Mouse (Mus musculus): ENCODE results near the gene Cyp26a1. TPM values are rescaled to one million over a fixed set of nuclear protein-coding genes. Genes with fewer than 3 reads are reported as not detected.

Cyp26a1 gene
- polyA plus RNA-seq, 1 experiment from 2014 or later, result 0.57 TPM

GRCm38 (mm10) chr19:37695146-37695545 lies 2.5 kb upstream of the Cyp26a1 start:
- no peak overlapping the region for H3K27ac ChIP-seq (ENCODE audit: low read depth, low read length)
- H3K4me2 ChIP-seq, result no peak overlapping the region
- ATAC-seq (replicated peaks; ENCODE audit: insufficient number of reproducible peaks, low FRiP score, low TSS enrichment), result no peak
- peaks cover 99% of the 10 kb centered on the region for H3K27me3 ChIP-seq (ENCODE audit: control insufficient read depth, insufficient read depth, low read length)
- H3K4me3 ChIP-seq (ENCODE audit: low read depth, low read length), result no peak overlapping the region
- H3K36me3 ChIP-seq (ENCODE audit: control insufficient read depth, insufficient read depth, low read length), result no peaks in the 10 kb centered on the region
- H3K9me3 ChIP-seq (replicated peaks; ENCODE audit: control insufficient read depth, low read length), result no peaks in the 10 kb centered on the region
- H3K9ac ChIP-seq (ENCODE audit: low read depth, low read length), result no peak overlapping the region
- H3K4me1 ChIP-seq (ENCODE audit: control insufficient read depth, insufficient read depth, low read length), result peaks cover 43% of the 10 kb centered on the region
- WGBS (ENCODE audit: insufficient replicate concordance), result 43% methylated on average over 13 of the region's 13 CpGs

GRCm38 (mm10) chr19:37695762-37696602 lies 1.6 kb upstream of the Cyp26a1 start:
- Histone ChIP-seq H3K27me3 (ENCODE audit: control insufficient read depth, insufficient read depth, low read length) (peaks cover 99% of the 10 kb centered on the region), H3K4me3 (ENCODE audit: low read depth, low read length) (peak overlapping the region; percentile 41), H3K27ac (ENCODE audit: low read depth, low read length) (no peak overlapping the region), H3K36me3 (ENCODE audit: control insufficient read depth, insufficient read depth, low read length) (no peaks in the 10 kb centered on the region), H3K9me3 (replicated peaks; ENCODE audit: control insufficient read depth, low read length) (no peaks in the 10 kb centered on the region), H3K4me1 (ENCODE audit: control insufficient read depth, insufficient read depth, low read length) (peaks cover 38% of the 10 kb centered on the region), H3K9ac (ENCODE audit: low read depth, low read length) (no peak overlapping the region), H3K4me2 (peak overlapping the region; percentile 47)
- ATAC-seq (replicated peaks; ENCODE audit: insufficient number of reproducible peaks, low FRiP score, low TSS enrichment), result no peak
- WGBS (ENCODE audit: insufficient replicate concordance), result 5% methylated on average over 42 of the region's 42 CpGs

- peaks cover 98% of the 10 kb centered on the region for H3K27me3 ChIP-seq (ENCODE audit: control insufficient read depth, insufficient read depth, low read length)
- H3K4me3 ChIP-seq (ENCODE audit: low read depth, low read length), result peak overlapping the region; percentile 41
- peaks cover 38% of the 10 kb centered on the region for H3K4me1 ChIP-seq (ENCODE audit: control insufficient read depth, insufficient read depth, low read length)
- no peaks in the 10 kb centered on the region for H3K9me3 ChIP-seq (replicated peaks; ENCODE audit: control insufficient read depth, low read length)
- no peak for ATAC-seq (replicated peaks; ENCODE audit: insufficient number of reproducible peaks, low FRiP score, low TSS enrichment)
- H3K36me3 ChIP-seq (ENCODE audit: control insufficient read depth, insufficient read depth, low read length), result no peaks in the 10 kb centered on the region
- 3% methylated on average over 22 of the region's 22 CpGs for WGBS (ENCODE audit: insufficient replicate concordance)
- no peak overlapping the region for H3K27ac ChIP-seq (ENCODE audit: low read depth, low read length)
- no peak overlapping the region for H3K9ac ChIP-seq (ENCODE audit: low read depth, low read length)
- peak overlapping the region; percentile 77 for H3K4me2 ChIP-seq
Measured at GRCm38 (mm10) chr19:37696603-37697334, 829 bp upstream of the Cyp26a1 start.

- H3K4me3 ChIP-seq (ENCODE audit: low read depth, low read length), result peak overlapping the region; percentile 41
- H3K27ac ChIP-seq (ENCODE audit: low read depth, low read length), result no peak overlapping the region
- WGBS (ENCODE audit: insufficient replicate concordance), result 0% methylated on average over 18 of the region's 18 CpGs
- H3K27me3 ChIP-seq (ENCODE audit: control insufficient read depth, insufficient read depth, low read length), result peaks cover 98% of the 10 kb centered on the region
- peak overlapping the region; percentile 77 for H3K4me2 ChIP-seq
- H3K36me3 ChIP-seq (ENCODE audit: control insufficient read depth, insufficient read depth, low read length), result no peaks in the 10 kb centered on the region
- H3K9me3 ChIP-seq (replicated peaks; ENCODE audit: control insufficient read depth, low read length), result no peaks in the 10 kb centered on the region
- H3K9ac ChIP-seq (ENCODE audit: low read depth, low read length), result no peak overlapping the region
- ATAC-seq (replicated peaks; ENCODE audit: insufficient number of reproducible peaks, low FRiP score, low TSS enrichment), result no peak
- peaks cover 38% of the 10 kb centered on the region for H3K4me1 ChIP-seq (ENCODE audit: control insufficient read depth, insufficient read depth, low read length)
Measured at GRCm38 (mm10) chr19:37697335-37697636, 312 bp upstream of the Cyp26a1 start.

- Histone ChIP-seq H3K4me1 (ENCODE audit: control insufficient read depth, insufficient read depth, low read length) (peaks cover 32% of the 10 kb centered on the region), H3K27ac (ENCODE audit: low read depth, low read length) (no peak overlapping the region), H3K4me3 (ENCODE audit: low read depth, low read length) (peak overlapping the region; percentile 41), H3K4me2 (peak overlapping the region; percentile 77), H3K9ac (ENCODE audit: low read depth, low read length) (no peak overlapping the region), H3K36me3 (ENCODE audit: control insufficient read depth, insufficient read depth, low read length) (no peaks in the 10 kb centered on the region), H3K27me3 (ENCODE audit: control insufficient read depth, insufficient read depth, low read length) (peaks cover 97% of the 10 kb centered on the region), H3K9me3 (replicated peaks; ENCODE audit: control insufficient read depth, low read length) (no peaks in the 10 kb centered on the region)
- ATAC-seq (replicated peaks; ENCODE audit: insufficient number of reproducible peaks, low FRiP score, low TSS enrichment), result peak; percentile 24; the same call in 1 of the 2 replicates
- WGBS (ENCODE audit: insufficient replicate concordance), result 0% methylated on average over 63 of the region's 63 CpGs
Measured at GRCm38 (mm10) chr19:37698273-37699160, 919 bp downstream of the Cyp26a1 start.

GRCm38 (mm10) chr19:37699711-37700110 lies 2.1 kb downstream of the Cyp26a1 start:
- ATAC-seq (replicated peaks; ENCODE audit: insufficient number of reproducible peaks, low FRiP score, low TSS enrichment), result no peak
- no peak overlapping the region for H3K9ac ChIP-seq (ENCODE audit: low read depth, low read length)
- H3K9me3 ChIP-seq (replicated peaks; ENCODE audit: control insufficient read depth, low read length), result no peaks in the 10 kb centered on the region
- H3K4me2 ChIP-seq, result no peak overlapping the region
- no peak overlapping the region for H3K27ac ChIP-seq (ENCODE audit: low read depth, low read length)
- WGBS (ENCODE audit: insufficient replicate concordance), result 20% methylated on average over 9 of the region's 9 CpGs
- peaks cover 88% of the 10 kb centered on the region for H3K27me3 ChIP-seq (ENCODE audit: control insufficient read depth, insufficient read depth, low read length)
- no peaks in the 10 kb centered on the region for H3K36me3 ChIP-seq (ENCODE audit: control insufficient read depth, insufficient read depth, low read length)
- no peak overlapping the region for H3K4me3 ChIP-seq (ENCODE audit: low read depth, low read length)
- H3K4me1 ChIP-seq (ENCODE audit: control insufficient read depth, insufficient read depth, low read length), result peaks cover 32% of the 10 kb centered on the region

GRCm38 (mm10) chr19:37702377-37703076 lies 4.9 kb downstream of the Cyp26a1 start:
- Histone ChIP-seq H3K9me3 (replicated peaks; ENCODE audit: control insufficient read depth, low read length) (no peaks in the 10 kb centered on the region), H3K4me1 (ENCODE audit: control insufficient read depth, insufficient read depth, low read length) (peaks cover 14% of the 10 kb centered on the region), H3K27me3 (ENCODE audit: control insufficient read depth, insufficient read depth, low read length) (peaks cover 65% of the 10 kb centered on the region), H3K4me3 (ENCODE audit: low read depth, low read length) (no peak overlapping the region), H3K27ac (ENCODE audit: low read depth, low read length) (no peak overlapping the region), H3K9ac (ENCODE audit: low read depth, low read length) (no peak overlapping the region), H3K4me2 (no peak overlapping the region), H3K36me3 (ENCODE audit: control insufficient read depth, insufficient read depth, low read length) (no peaks in the 10 kb centered on the region)
- ATAC-seq (replicated peaks; ENCODE audit: insufficient number of reproducible peaks, low FRiP score, low TSS enrichment), result no peak
- WGBS (ENCODE audit: insufficient replicate concordance), result 42% methylated on average over 21 of the region's 21 CpGs
